Mouse (Mus musculus) gastrocnemius, adult 2 months (tissue): ENCODE data around the gene Eif2d. TPM values are rescaled to one million over a fixed set of nuclear protein-coding genes. Genes with fewer than 3 reads are reported as not detected.

Experiments
- DNase-seq: peaks from one replicate; pipeline ENCODE4 v3.0.0; 2022
- H3K27ac ChIP-seq: fragments of 200-600 bp; 2 replicates; pipeline ENCODE4 v1.8.1; 2022; ENCODE audit warnings: mild to moderate bottlenecking
- H3K4me3 ChIP-seq: fragments of 200-600 bp; 2 replicates; pipeline ENCODE4 v1.8.1; 2022; ENCODE audit warnings: mild to moderate bottlenecking, moderate library complexity
- CTCF ChIP-seq: fragments of 200-600 bp; IDR thresholded peaks from 2 replicates; pipeline ENCODE4 v1.8.1; 2022; ENCODE audit warnings: antibody characterized with exemption, mild to moderate bottlenecking, moderate library complexity
- intact Hi-C: fragments of 180-260 bp; cut with DNase I; formaldehyde crosslinking; loops from one replicate; pipeline ENCODE4 v1.15.1; 2025
- total RNA-seq, 2 experiments: library from RNA; stranded (reverse); gene quantifications; 2 replicates each; pipeline ENCODE4 v1.2.3; 2021

The Eif2d gene
- total RNA-seq, 2 experiments from 2014 or later, result 26.2 to 29.2 TPM

GRCm38 (mm10) chr1:131180386-131180785 is 27.4 kb downstream of the Eif2d start:
- H3K4me3 ChIP-seq, result no peak overlapping the region
- TF ChIP-seq CTCF, result no peak
- intact Hi-C loops, result loop anchor here (2.0 kb wide), 1 partner anchor 80 kb away; no protein-coding TSS in a partner anchor
- no peak for DNase-seq
- no peak overlapping the region for H3K27ac ChIP-seq

- H3K27ac ChIP-seq, result no peak overlapping the region
Observed at GRCm38 (mm10) chr1:131181642-131182527, 28.9 kb downstream of the Eif2d start.

GRCm38 (mm10) chr1:131183201-131183600 is 30.2 kb downstream of the Eif2d start:
- TF ChIP-seq CTCF, result no peak
- no peak overlapping the region for H3K27ac ChIP-seq
- intact Hi-C loops, result no loop called here
- no peak for DNase-seq
- H3K4me3 ChIP-seq, result no peak overlapping the region

More at GRCm38 (mm10) chr1:131181642-131182527, 28.9 kb downstream of the Eif2d start:
- TF ChIP-seq CTCF, result peak; percentile 97; the same call in 1 of the 2 replicates
- H3K4me3 ChIP-seq, result no peak overlapping the region
- intact Hi-C loops, result loop anchor here (1.0 to 2.0 kb wide), 2 partner anchors 64 to 79 kb away; no protein-coding TSS in a partner anchor
- peak; percentile 83 for DNase-seq

GRCm38 (mm10) chr1:131184253-131184955 is 31.4 kb downstream of the Eif2d start:
- no peak for TF ChIP-seq CTCF
- intact Hi-C loops, result no loop called here
- Histone ChIP-seq H3K4me3 (no peak overlapping the region), H3K27ac (peak overlapping the region; percentile 67)
- peak; percentile 63 for DNase-seq

- Histone ChIP-seq H3K27ac (peak overlapping the region; percentile 67), H3K4me3 (no peak overlapping the region)
- no peak for DNase-seq
- TF ChIP-seq CTCF, result no peak
- intact Hi-C loops, result no loop called here
Observed at GRCm38 (mm10) chr1:131184956-131185660, 32.1 kb downstream of the Eif2d start.

GRCm38 (mm10) chr1:131185821-131186506 is 33.0 kb downstream of the Eif2d start:
- H3K4me3 ChIP-seq, result no peak overlapping the region
- intact Hi-C loops, result no loop called here

GRCm38 (mm10) chr1:131186995-131187394 is 34.0 kb downstream of the Eif2d start:
- no peak overlapping the region for H3K4me3 ChIP-seq
- no peak overlapping the region for H3K27ac ChIP-seq
- DNase-seq, result no peak
- no peak for TF ChIP-seq CTCF
- intact Hi-C loops, result no loop called here

More at GRCm38 (mm10) chr1:131185821-131186506, 33.0 kb downstream of the Eif2d start:
- no peak for DNase-seq
- no peak overlapping the region for H3K27ac ChIP-seq
- no peak for TF ChIP-seq CTCF

GRCm38 (mm10) chr1:131187856-131188255 is 34.9 kb downstream of the Eif2d start:
- no peak overlapping the region for H3K4me3 ChIP-seq
- intact Hi-C loops, result no loop called here
- no peak for DNase-seq
- no peak for TF ChIP-seq CTCF
- H3K27ac ChIP-seq, result no peak overlapping the region

- H3K4me3 ChIP-seq, result no peak overlapping the region
- intact Hi-C loops, result no loop called here
- no peak overlapping the region for H3K27ac ChIP-seq
- no peak for TF ChIP-seq CTCF
- DNase-seq, result no peak
Observed at GRCm38 (mm10) chr1:131188655-131189054, 35.7 kb downstream of the Eif2d start.

GRCm38 (mm10) chr1:131193746-131194145 is 40.8 kb downstream of the Eif2d start:
- intact Hi-C loops, result no loop called here
- Histone ChIP-seq H3K4me3 (no peak overlapping the region), H3K27ac (no peak overlapping the region)
- TF ChIP-seq CTCF, result no peak
- no peak for DNase-seq

- intact Hi-C loops, result no loop called here
- DNase-seq, result no peak
- H3K4me3 ChIP-seq, result no peak overlapping the region
Observed at GRCm38 (mm10) chr1:131195653-131196052, 42.7 kb downstream of the Eif2d start.

GRCm38 (mm10) chr1:131196107-131196506 is 43.1 kb downstream of the Eif2d start:
- TF ChIP-seq CTCF, result no peak
- intact Hi-C loops, result no loop called here
- no peak for DNase-seq
- H3K27ac ChIP-seq, result no peak overlapping the region
- no peak overlapping the region for H3K4me3 ChIP-seq

More at GRCm38 (mm10) chr1:131195653-131196052, 42.7 kb downstream of the Eif2d start:
- H3K27ac ChIP-seq, result no peak overlapping the region
- TF ChIP-seq CTCF, result no peak
